In genomic region chr5:121399540-121399939, GRCm38 (mm10) we compare ENCODE assay signal across 1 mouse cellular context.
TF ChIP-seq lines count a peak whose summit lies in the region.

No protein-coding gene starts in this region.

TF ChIP-seq in CH12.LX, 34 proteins besides CTCF, POLR2A, EP300 and RAD21 (continued from another document):
- TF ChIP-seq CHD1 (IDR thresholded peaks at IDR 0.05; ENCODE audit: low read depth, low read length) (no peak), HCFC1 (IDR thresholded peaks at IDR 0.05; ENCODE audit: low read depth, low read length) (no peak), SMC3 (IDR thresholded peaks at IDR 0.05; ENCODE audit: low read depth, low read length) (no peak), PAX5 (IDR thresholded peaks at IDR 0.05; ENCODE audit: low read length) (no peak), MAX (IDR thresholded peaks at IDR 0.05; ENCODE audit: low read length) (no peak)
TF ChIP-seq in CH12.LX: peak in this region for 0.
